Mouse (Mus musculus) kidney, embryonic 15.5 days (tissue): ENCODE measurements around the gene Cdk5rap3. TPM values are rescaled to one million over a fixed set of nuclear protein-coding genes. Genes with fewer than 3 reads are reported as not detected.

Experiments used
- ATAC-seq: fragments of 200-750 bp; cut with Nextera tagmentation; replicated peaks from 2 replicates; pipeline ENCODE4 v1.8.0; 2017; ENCODE audit warnings: moderate TSS enrichment; ENCODE audit not compliant: low FRiP score
- H3K27ac ChIP-seq: fragments of 300-500 bp; sonication (generic); 2 replicates; pipeline ENCODE4 v1.5.1; 2015; ENCODE audit warnings: mild to moderate bottlenecking, inconsistent platforms
- H3K27me3 ChIP-seq: fragments of 300-500 bp; sonication (generic); 2 replicates; pipeline ENCODE4 v1.6.1; 2015; ENCODE audit warnings: inconsistent platforms
- H3K36me3 ChIP-seq: fragments of 300-500 bp; sonication (generic); 2 replicates; pipeline ENCODE4 v1.6.1; 2015; ENCODE audit warnings: inconsistent platforms
- H3K4me1 ChIP-seq: fragments of 300-500 bp; sonication (generic); 2 replicates; pipeline ENCODE4 v1.6.1; 2015; ENCODE audit warnings: inconsistent platforms
- H3K4me2 ChIP-seq: fragments of 300-500 bp; sonication (generic); 2 replicates; pipeline ENCODE4 v1.6.1; 2015; ENCODE audit warnings: moderate library complexity, mild to moderate bottlenecking, inconsistent platforms
- H3K4me3 ChIP-seq: fragments of 300-500 bp; sonication (generic); replicated peaks from 2 replicates; pipeline ENCODE4 v1.5.1; 2015; ENCODE audit warnings: mild to moderate bottlenecking, inconsistent platforms
- H3K9ac ChIP-seq: fragments of 300-500 bp; sonication (generic); 2 replicates; pipeline ENCODE4 v1.6.1; 2015; ENCODE audit warnings: mild to moderate bottlenecking, inconsistent platforms
- H3K9me3 ChIP-seq: fragments of 300-500 bp; sonication (generic); replicated peaks from 2 replicates; pipeline ENCODE4 v1.6.1; 2016; ENCODE audit warnings: inconsistent platforms
- WGBS: fragments of 180-500 bp; shearing (Covaris S2); methylation state at CpG from one replicate; pipeline ENCODE4 v1.1.7; 2015; ENCODE audit warnings: mixed read lengths; 5-methylcytosine and 5-hydroxymethylcytosine counted together
- polyA plus RNA-seq: library from polyadenylated mRNA; unstranded; fragments of >200 nt; fragmentation: Nextera tagmentation; extraction: Ambion mirVana; gene quantifications from 2 replicates; pipeline ENCODE4 v1.2.1, GENCODE M21; 2015

Gene Cdk5rap3
- polyA plus RNA-seq, 1 experiment from 2014 or later, result 79.5 TPM

DNA sequence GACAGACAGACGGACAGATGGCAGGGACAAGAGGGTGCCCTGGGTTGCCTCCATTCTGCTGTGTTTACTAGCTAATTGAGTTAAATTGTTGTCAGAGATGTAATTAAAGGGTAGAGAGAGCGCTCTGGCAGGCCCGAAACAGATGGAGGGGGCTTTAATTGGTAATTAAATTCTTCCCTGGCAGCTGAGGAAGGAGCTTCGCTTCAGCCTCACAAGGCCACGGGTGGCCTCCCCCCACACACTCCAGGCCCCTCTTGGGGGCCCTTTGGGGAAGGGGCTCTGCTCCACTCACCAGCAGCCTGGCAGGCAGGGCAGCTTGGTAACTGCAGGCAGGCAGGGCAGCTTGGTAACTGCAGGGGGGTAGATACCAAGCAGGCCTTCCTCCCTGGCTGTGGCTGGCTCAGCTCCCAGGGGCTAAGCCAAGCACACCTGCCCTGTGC, 30.4 kb downstream of the Cdk5rap3 start:
- no peaks in the 10 kb centered on the region for H3K9me3 ChIP-seq
- no peak overlapping the region for H3K27ac ChIP-seq
- H3K4me1 ChIP-seq, result peaks cover 14% of the 10 kb centered on the region
- H3K36me3 ChIP-seq, result no peaks in the 10 kb centered on the region
- H3K4me3 ChIP-seq, result no peak overlapping the region
- ATAC-seq, result no peak
- WGBS, result 34% methylated on average over 5 of the region's 5 CpGs
- H3K27me3 ChIP-seq, result peaks cover 5% of the 10 kb centered on the region; the same call in 1 of the 2 replicates
- H3K9ac ChIP-seq, result no peak overlapping the region
- H3K4me2 ChIP-seq, result no peak overlapping the region

DNA sequence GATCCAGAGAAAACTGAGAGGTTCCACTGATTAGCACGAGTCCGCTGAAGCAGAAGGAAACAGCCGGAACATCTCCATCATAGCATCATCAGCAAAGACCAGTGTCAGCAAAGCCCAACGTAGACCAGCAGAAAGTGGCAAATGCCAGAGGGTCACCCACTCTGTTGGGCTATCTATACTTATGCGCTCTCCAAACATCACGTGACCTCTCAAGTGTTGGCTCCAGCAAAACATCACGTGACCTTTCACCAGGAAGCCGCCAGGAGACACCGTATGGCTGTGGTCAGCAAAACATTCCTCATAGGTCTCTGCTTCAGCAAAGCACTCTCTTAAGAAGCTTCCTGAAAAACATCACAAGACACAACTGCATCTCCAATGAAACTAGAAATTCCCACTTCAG, 36.0 kb downstream of the Cdk5rap3 start:
- Histone ChIP-seq H3K4me1 (peaks cover 18% of the 10 kb centered on the region), H3K9ac (no peak overlapping the region), H3K4me2 (no peak overlapping the region), H3K27ac (no peak overlapping the region), H3K4me3 (no peak overlapping the region), H3K9me3 (no peaks in the 10 kb centered on the region), H3K27me3 (peaks cover 32% of the 10 kb centered on the region), H3K36me3 (no peaks in the 10 kb centered on the region)
- ATAC-seq, result no peak
- WGBS, result 78% methylated on average over 9 of the region's 9 CpGs

DNA sequence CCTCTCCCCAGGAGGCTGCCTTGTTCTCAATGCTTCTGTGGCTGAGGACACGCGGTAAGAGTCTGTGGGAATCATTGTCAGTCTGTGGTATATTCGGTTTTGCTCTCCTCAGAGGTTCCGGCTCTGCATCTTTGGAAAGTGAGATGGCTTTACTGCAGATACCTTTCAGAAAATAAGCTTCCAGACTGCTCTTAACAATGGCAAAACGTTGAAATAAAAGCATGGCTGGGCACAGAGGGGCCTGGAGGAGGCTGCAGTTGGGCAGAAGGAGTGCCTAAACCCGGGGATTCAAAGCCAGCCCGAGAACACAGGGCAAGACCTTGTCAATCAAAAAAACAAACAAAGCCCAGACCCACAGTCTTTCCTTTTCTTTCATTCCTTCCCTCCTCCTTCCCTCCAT, 36.9 kb downstream of the Cdk5rap3 start:
- no peaks in the 10 kb centered on the region for H3K9me3 ChIP-seq
- 41% methylated on average over 7 of the region's 7 CpGs for WGBS
- peaks cover 22% of the 10 kb centered on the region for H3K4me1 ChIP-seq
- H3K9ac ChIP-seq, result no peak overlapping the region
- H3K27me3 ChIP-seq, result peaks cover 34% of the 10 kb centered on the region
- no peak overlapping the region for H3K4me3 ChIP-seq
- no peak overlapping the region for H3K4me2 ChIP-seq
- no peak overlapping the region for H3K27ac ChIP-seq
- no peak for ATAC-seq
- H3K36me3 ChIP-seq, result no peaks in the 10 kb centered on the region

DNA sequence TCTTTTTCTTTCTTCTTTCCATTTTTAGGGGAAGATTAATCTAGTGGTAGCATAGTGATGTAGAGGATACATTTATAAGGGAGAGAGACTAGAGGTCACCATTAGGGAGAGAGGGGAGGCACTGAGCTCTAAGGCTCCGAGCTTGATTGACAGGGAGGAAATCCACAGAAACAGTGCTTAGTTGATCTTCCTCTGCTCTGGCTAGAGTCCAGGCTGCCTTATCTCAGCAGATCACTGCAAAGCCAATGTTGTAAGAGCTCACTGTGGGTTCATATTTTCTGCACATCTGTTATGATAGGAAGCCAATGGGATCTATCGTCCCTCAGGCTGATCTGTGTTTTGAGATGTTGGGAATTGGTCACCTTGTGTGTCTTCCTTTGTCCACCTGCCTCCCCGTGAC, 37.6 kb downstream of the Cdk5rap3 start:
- Histone ChIP-seq H3K4me3 (no peak overlapping the region), H3K4me1 (peaks cover 25% of the 10 kb centered on the region), H3K9me3 (no peaks in the 10 kb centered on the region), H3K9ac (no peak overlapping the region), H3K4me2 (no peak overlapping the region), H3K36me3 (no peaks in the 10 kb centered on the region), H3K27me3 (peaks cover 39% of the 10 kb centered on the region), H3K27ac (no peak overlapping the region)
- WGBS, result 65% methylated on average over 3 of the region's 3 CpGs
- ATAC-seq, result no peak

DNA sequence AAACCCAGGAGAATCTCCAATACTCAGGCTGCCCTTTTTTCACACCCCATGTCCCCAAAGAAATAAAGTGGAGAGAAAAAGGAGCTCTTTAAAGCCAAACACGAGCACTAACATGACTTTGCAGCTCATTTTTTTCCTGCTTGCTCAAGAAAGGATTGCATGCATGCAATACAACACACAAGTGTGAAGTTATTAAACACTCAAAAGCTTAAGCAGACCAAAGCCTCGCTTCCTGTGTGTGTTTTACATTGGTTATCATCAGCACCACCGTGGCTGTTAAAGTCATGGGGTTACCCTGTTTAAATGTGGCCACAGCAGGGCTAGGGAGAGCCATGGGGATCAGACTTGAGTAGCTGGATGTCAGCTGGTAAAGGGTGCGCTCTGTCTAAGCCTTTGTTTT, 39.2 kb downstream of the Cdk5rap3 start:
- H3K9ac ChIP-seq, result no peak overlapping the region
- H3K27ac ChIP-seq, result no peak overlapping the region
- H3K4me1 ChIP-seq, result peaks cover 42% of the 10 kb centered on the region
- H3K9me3 ChIP-seq, result no peaks in the 10 kb centered on the region
- H3K36me3 ChIP-seq, result no peaks in the 10 kb centered on the region
- 40% methylated on average over 4 of the region's 4 CpGs for WGBS
- H3K27me3 ChIP-seq, result peaks cover 41% of the 10 kb centered on the region
- no peak for ATAC-seq
- no peak overlapping the region for H3K4me3 ChIP-seq
- no peak overlapping the region for H3K4me2 ChIP-seq

DNA sequence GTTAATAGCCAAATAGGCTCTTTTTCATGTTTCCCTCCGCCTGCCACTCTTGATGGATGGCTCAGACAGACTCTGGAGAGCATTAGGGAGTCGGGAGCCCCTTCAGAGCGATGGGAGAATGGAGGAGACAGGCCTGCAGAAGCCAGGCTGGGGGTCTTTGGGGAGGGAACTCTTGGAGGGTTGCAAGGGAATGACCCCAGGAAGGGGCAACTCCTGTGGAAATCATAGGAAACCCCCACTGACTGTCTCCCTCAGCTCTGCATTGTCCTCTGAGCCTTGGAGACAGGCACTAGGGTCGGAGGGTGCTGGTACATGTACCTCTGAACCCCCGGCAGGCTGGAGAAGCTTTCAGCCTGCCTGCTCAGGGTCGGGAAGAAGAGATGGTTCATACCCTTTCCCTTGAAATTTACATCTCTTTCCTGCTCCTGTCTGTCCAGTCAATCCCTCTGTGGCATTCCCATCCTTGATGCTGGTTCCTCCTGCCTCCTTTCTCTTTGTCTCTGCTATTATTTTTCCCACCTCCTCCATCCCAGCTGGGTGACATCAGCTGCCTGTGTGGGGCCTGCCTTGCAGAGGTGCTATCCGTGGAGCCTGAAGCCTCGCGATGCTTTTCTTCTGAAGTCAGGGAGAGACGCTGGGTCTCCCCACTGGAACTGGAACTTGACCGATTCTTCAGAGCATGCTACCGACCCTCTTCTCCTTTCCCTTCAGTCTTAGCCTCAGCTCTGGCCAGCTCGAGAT, 39.8 kb downstream of the Cdk5rap3 start:
- 7% methylated on average over 13 of the region's 13 CpGs for WGBS
- no peak overlapping the region for H3K9ac ChIP-seq
- peak; percentile 27; the same call in 1 of the 2 replicates for ATAC-seq
- H3K4me2 ChIP-seq, result peak overlapping the region; percentile 82
- no peaks in the 10 kb centered on the region for H3K36me3 ChIP-seq
- H3K27me3 ChIP-seq, result peaks cover 38% of the 10 kb centered on the region
- peaks cover 44% of the 10 kb centered on the region for H3K4me1 ChIP-seq
- peak overlapping the region; percentile 45 for H3K4me3 ChIP-seq
- 0 out of 2 replicates have a peak overlapping the region, but pooled peaks have one; percentile 25 for H3K27ac ChIP-seq
- no peaks in the 10 kb centered on the region for H3K9me3 ChIP-seq

DNA sequence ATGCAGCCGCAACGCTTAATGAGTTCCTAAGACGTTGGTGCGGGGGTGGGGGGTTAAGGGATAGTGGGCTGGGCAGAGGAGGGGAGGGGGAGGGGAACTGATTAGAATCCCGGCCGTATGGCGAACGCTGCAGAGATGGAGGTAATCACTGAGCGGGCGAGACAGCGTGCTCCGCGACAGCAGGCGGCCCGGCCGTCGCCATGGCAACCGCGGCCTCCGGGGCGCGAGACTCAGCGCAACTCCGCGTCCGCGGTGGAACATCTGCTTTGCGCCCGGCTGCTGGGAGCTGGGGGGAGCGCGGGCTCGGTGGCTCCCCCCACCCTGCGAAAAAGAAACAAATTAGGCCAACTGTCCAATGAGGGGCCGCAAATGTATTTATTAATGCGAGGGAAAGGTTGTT, 40.6 kb downstream of the Cdk5rap3 start:
- Histone ChIP-seq H3K27me3 (peaks cover 38% of the 10 kb centered on the region), H3K27ac (no peak overlapping the region), H3K4me2 (peak overlapping the region; percentile 82), H3K9me3 (no peaks in the 10 kb centered on the region), H3K4me3 (peak overlapping the region; percentile 45), H3K9ac (peak overlapping the region; percentile 29; the same call in 1 of the 2 replicates), H3K4me1 (peaks cover 44% of the 10 kb centered on the region), H3K36me3 (no peaks in the 10 kb centered on the region)
- WGBS, result under 1% methylated on average over 35 of the region's 35 CpGs
- ATAC-seq, result peak; percentile 69

DNA sequence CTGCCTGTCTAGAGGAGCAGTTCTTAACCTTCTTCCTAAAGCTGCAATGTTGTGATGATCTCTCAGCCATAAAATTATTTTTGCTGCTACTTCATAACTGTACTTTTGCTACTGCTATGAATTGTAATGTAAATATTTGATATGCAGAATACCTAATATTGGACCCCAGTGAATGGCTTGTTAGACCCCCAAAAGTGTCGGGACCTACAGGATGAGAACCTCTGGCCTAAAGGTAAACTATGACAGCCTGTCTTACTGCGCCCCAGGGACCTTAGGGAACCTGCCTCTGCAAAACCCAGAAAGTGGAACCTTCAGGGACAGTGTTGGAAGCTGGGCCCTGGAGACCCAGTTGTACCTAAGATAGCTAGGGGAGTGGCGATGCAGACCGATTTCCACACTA, 41.0 kb downstream of the Cdk5rap3 start:
- Histone ChIP-seq H3K4me1 (peaks cover 44% of the 10 kb centered on the region), H3K4me3 (peak overlapping the region; percentile 45), H3K27me3 (peaks cover 38% of the 10 kb centered on the region), H3K27ac (no peak overlapping the region), H3K36me3 (no peaks in the 10 kb centered on the region), H3K4me2 (peak overlapping the region; percentile 82), H3K9me3 (no peaks in the 10 kb centered on the region), H3K9ac (0 out of 2 replicates have a peak overlapping the region, but pooled peaks have one; percentile 29)
- no peak for ATAC-seq
- WGBS, result 32% methylated on average over 4 of the region's 4 CpGs

DNA sequence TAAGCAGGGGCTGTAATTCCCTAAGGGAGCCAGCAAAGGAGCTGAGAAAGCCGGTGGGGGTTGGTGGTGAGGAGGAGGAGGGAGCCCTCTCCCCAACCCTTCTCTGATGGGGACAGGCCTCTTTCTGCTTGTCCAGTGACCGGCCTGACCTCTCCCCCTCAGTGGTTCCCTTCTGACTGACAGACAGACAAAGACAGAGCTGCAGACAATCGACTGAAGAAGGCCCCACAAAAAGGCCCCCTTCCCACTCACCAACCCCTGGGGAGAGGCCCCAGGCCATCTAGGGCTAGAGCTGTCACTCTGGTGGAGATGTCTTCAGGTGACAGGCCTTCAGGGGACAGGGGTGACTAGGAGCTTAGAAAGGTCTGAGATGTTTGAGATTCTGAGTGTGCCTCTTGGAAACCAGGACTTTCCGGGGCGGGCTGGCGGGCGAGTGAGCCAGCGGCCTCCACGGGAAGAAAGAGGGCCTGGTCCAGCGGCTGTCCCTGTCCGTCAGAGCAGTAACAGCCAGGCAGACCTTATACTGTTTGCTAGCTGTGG, 42.6 kb downstream of the Cdk5rap3 start:
- H3K27ac ChIP-seq, result no peak overlapping the region
- peaks cover 44% of the 10 kb centered on the region for H3K4me1 ChIP-seq
- H3K9me3 ChIP-seq, result no peaks in the 10 kb centered on the region
- no peak overlapping the region for H3K4me3 ChIP-seq
- no peaks in the 10 kb centered on the region for H3K36me3 ChIP-seq
- no peak overlapping the region for H3K9ac ChIP-seq
- H3K4me2 ChIP-seq, result no peak overlapping the region
- 41% methylated on average over 11 of the region's 11 CpGs for WGBS
- peaks cover 38% of the 10 kb centered on the region for H3K27me3 ChIP-seq
- no peak for ATAC-seq

DNA sequence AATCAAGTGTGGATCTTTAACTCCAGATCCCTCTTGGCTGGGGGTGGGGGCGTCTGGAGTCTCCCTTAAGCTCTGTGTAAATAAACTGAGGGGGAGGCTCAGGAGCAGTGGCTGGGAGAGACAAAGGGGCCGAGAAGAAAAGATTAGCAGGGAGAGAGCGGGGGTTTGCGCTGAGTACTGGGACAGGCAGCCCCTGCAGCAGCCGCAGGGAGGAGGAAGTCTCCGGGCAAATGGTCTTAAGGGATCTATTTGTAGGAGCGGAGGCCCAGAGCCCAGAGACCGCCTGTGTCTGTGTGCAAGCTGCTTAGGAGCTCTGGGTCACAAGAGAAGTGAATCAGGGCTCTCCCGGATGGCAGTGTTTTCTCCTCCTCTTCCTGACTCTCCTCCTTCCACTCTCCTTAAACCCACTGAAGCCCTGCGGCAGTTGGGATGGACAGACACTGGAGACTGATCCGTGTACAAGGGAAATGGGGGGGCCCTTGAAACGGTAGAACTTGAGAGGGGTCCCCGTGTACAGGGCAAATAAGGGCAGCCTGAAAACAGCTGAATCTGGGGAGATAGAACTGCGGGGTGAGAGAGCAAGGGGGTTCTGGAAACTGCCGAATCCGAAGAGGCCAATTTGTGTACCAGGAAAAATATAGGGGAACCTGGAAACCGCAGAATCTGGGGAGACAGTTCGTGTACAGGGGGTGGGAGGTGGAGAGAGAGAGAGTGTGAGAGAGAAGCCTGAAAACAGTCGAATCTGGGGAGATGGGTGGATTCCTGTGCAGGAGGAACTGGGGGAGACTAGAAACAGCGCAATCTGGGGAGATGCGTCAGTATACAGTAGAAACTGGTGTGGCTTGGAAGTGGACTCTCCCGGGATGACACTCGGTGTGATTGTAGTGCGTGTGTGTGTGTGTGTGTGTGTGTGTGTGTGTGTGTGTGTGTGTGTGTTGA, 43.6 kb downstream of the Cdk5rap3 start:
- Histone ChIP-seq H3K27me3 (peaks cover 33% of the 10 kb centered on the region), H3K9me3 (no peaks in the 10 kb centered on the region), H3K4me3 (peak overlapping the region; percentile 7; the same call in 1 of the 2 replicates), H3K27ac (peak overlapping the region; percentile 72), H3K4me1 (peaks cover 44% of the 10 kb centered on the region), H3K4me2 (peak overlapping the region; percentile 42), H3K9ac (peak overlapping the region; percentile 36; the same call in 1 of the 2 replicates), H3K36me3 (no peaks in the 10 kb centered on the region)
- no peak for ATAC-seq
- 12% methylated on average over 24 of the region's 24 CpGs for WGBS

DNA sequence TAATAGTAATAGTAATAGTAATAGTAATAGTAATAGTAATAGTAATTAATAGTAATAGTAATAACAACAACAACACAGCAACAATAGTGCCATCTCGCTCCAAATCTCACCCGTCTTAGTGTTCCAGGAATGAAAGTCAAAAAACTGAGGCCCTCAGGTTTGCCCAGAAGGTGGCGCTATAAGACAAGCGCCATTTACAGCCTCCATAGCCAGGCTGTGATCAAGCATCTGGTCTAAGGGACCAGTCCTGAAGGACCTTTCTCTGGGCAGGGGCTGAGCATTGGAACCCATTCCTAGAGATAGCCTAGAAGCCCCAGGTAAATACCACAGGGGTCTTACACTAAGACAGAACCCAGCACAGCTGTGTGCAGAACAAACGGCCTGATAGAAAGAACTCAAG, 49.1 kb downstream of the Cdk5rap3 start:
- Histone ChIP-seq H3K27ac (no peak overlapping the region), H3K27me3 (no peaks in the 10 kb centered on the region), H3K36me3 (no peaks in the 10 kb centered on the region), H3K9me3 (no peaks in the 10 kb centered on the region), H3K9ac (no peak overlapping the region), H3K4me3 (no peak overlapping the region), H3K4me2 (no peak overlapping the region), H3K4me1 (peaks cover 29% of the 10 kb centered on the region)
- 0 out of 2 replicates have a peak, but pooled peaks have one; percentile 45 for ATAC-seq
- 11% methylated on average over 5 of the region's 5 CpGs for WGBS
